Mouse (Mus musculus): ENCODE data around the gene Copa. TPM values are rescaled to one million over a fixed set of nuclear protein-coding genes. Genes with fewer than 3 reads are reported as not detected.

Copa gene
- polyA plus RNA-seq, 1 experiment from 2014 or later, result 183 TPM

- Histone ChIP-seq H3K4me1 (replicated peaks) (peaks cover 22% of the 10 kb centered on the region), H3K9me3 (no peaks in the 10 kb centered on the region), H3K27me3 (no peaks in the 10 kb centered on the region), H3K27ac (replicated peaks) (peak within 1 kb of the TSS; percentile 67; the same call in 1 of the 2 replicates), H3K4me2 (peak within 1 kb of the TSS; percentile 62), H3K4me3 (peak within 1 kb of the TSS; percentile 73), H3K9ac (peak within 1 kb of the TSS; percentile 91), H3K36me3 (peaks cover 55% of the 10 kb centered on the region)
- 1% methylated on average over 42 of the region's 42 CpGs for WGBS
- ATAC-seq (ENCODE audit: low read depth), result peak; percentile 99
These were observed 44.3 kb downstream of the Copa start, which contains the start of gene Pex19 for GRCm38 (mm10) chr1:172126376-172127347. Gene Pex19 (plus strand): TSS chr1:172126755.

- H3K36me3 ChIP-seq, result peaks cover 55% of the 10 kb centered on the region
- WGBS, result 43% methylated on average over 5 of the region's 5 CpGs
These were observed 45.2 kb downstream of the Copa start for GRCm38 (mm10) chr1:172127487-172127886.

GRCm38 (mm10) chr1:172128563-172128962 lies 46.2 kb downstream of the Copa start:
- H3K4me1 ChIP-seq (replicated peaks), result peaks cover 22% of the 10 kb centered on the region
- H3K27ac ChIP-seq (replicated peaks), result no peak overlapping the region
- no peak overlapping the region for H3K4me2 ChIP-seq
- ATAC-seq (ENCODE audit: low read depth), result no peak
- peaks cover 55% of the 10 kb centered on the region for H3K36me3 ChIP-seq
- no peaks in the 10 kb centered on the region for H3K9me3 ChIP-seq
- 90% methylated on average over 15 of the region's 15 CpGs for WGBS
- no peaks in the 10 kb centered on the region for H3K27me3 ChIP-seq
- no peak overlapping the region for H3K4me3 ChIP-seq
- 0 out of 2 replicates have a peak overlapping the region, but pooled peaks have one; percentile 8 for H3K9ac ChIP-seq

More at GRCm38 (mm10) chr1:172127487-172127886, 45.2 kb downstream of the Copa start:
- Histone ChIP-seq H3K4me3 (peak overlapping the region; percentile 73), H3K9ac (peak overlapping the region; percentile 91), H3K27me3 (no peaks in the 10 kb centered on the region), H3K4me2 (peak overlapping the region; percentile 61), H3K27ac (replicated peaks) (no peak overlapping the region), H3K9me3 (no peaks in the 10 kb centered on the region), H3K4me1 (replicated peaks) (peaks cover 22% of the 10 kb centered on the region)
- ATAC-seq (ENCODE audit: low read depth), result no peak

GRCm38 (mm10) chr1:172129108-172129507 lies 46.8 kb downstream of the Copa start:
- Histone ChIP-seq H3K4me1 (replicated peaks) (peaks cover 22% of the 10 kb centered on the region), H3K36me3 (peaks cover 56% of the 10 kb centered on the region), H3K4me3 (no peak overlapping the region), H3K9ac (no peak overlapping the region), H3K27ac (replicated peaks) (no peak overlapping the region), H3K4me2 (no peak overlapping the region), H3K27me3 (no peaks in the 10 kb centered on the region), H3K9me3 (no peaks in the 10 kb centered on the region)
- no peak for ATAC-seq (ENCODE audit: low read depth)
- 71% methylated on average over 2 of the region's 2 CpGs for WGBS

- Histone ChIP-seq H3K27ac (replicated peaks) (no peak overlapping the region), H3K9ac (no peak overlapping the region), H3K27me3 (no peaks in the 10 kb centered on the region), H3K4me3 (no peak overlapping the region), H3K4me2 (no peak overlapping the region), H3K9me3 (no peaks in the 10 kb centered on the region), H3K36me3 (peaks cover 63% of the 10 kb centered on the region), H3K4me1 (replicated peaks) (peaks cover 22% of the 10 kb centered on the region)
- 89% methylated on average over 5 of the region's 5 CpGs for WGBS
- ATAC-seq (ENCODE audit: low read depth), result no peak
These were observed 47.5 kb downstream of the Copa start for GRCm38 (mm10) chr1:172129780-172130179.

- 84% methylated on average over 7 of the region's 7 CpGs for whole genome bisulfite sequencing
These were observed 50.0 kb downstream of the Copa start for GRCm38 (mm10) chr1:172132319-172132718.

GRCm38 (mm10) chr1:172133535-172133934 lies 51.2 kb downstream of the Copa start:
- H3K36me3 ChIP-seq, result peaks cover 76% of the 10 kb centered on the region
- no peaks in the 10 kb centered on the region for H3K9me3 ChIP-seq
- H3K27me3 ChIP-seq, result no peaks in the 10 kb centered on the region
- H3K4me1 ChIP-seq (replicated peaks), result peaks cover under 1% of the 10 kb centered on the region; the same call in 1 of the 2 replicates
- no peak overlapping the region for H3K4me3 ChIP-seq
- H3K4me2 ChIP-seq, result no peak overlapping the region
- H3K27ac ChIP-seq (replicated peaks), result no peak overlapping the region
- H3K9ac ChIP-seq, result no peak overlapping the region
- WGBS, result 92% methylated on average over 7 of the region's 7 CpGs
- no peak for ATAC-seq (ENCODE audit: low read depth)

More at GRCm38 (mm10) chr1:172132319-172132718, 50.0 kb downstream of the Copa start:
- Histone ChIP-seq H3K27me3 (no peaks in the 10 kb centered on the region), H3K27ac (replicated peaks) (no peak overlapping the region), H3K9me3 (no peaks in the 10 kb centered on the region), H3K4me3 (no peak overlapping the region), H3K4me2 (no peak overlapping the region), H3K4me1 (replicated peaks) (peaks cover 12% of the 10 kb centered on the region), H3K9ac (no peak overlapping the region), H3K36me3 (peaks cover 77% of the 10 kb centered on the region)
- no peak for ATAC-seq (ENCODE audit: low read depth)

- 86% methylated on average over 4 of the region's 4 CpGs for WGBS
- Histone ChIP-seq H3K36me3 (peaks cover 71% of the 10 kb centered on the region), H3K27ac (replicated peaks) (no peak overlapping the region)
These were observed 51.7 kb downstream of the Copa start for GRCm38 (mm10) chr1:172134072-172134471.

GRCm38 (mm10) chr1:172140160-172140559 lies 57.8 kb downstream of the Copa start:
- Histone ChIP-seq H3K4me2 (no peak overlapping the region), H3K36me3 (peaks cover 10% of the 10 kb centered on the region), H3K27me3 (no peaks in the 10 kb centered on the region), H3K4me3 (no peak overlapping the region), H3K9me3 (no peaks in the 10 kb centered on the region), H3K27ac (replicated peaks) (no peak overlapping the region), H3K9ac (no peak overlapping the region), H3K4me1 (replicated peaks) (no peaks in the 10 kb centered on the region)
- no peak for ATAC-seq (ENCODE audit: low read depth)
- 86% methylated on average over 2 of the region's 2 CpGs for WGBS

More at GRCm38 (mm10) chr1:172134072-172134471, 51.7 kb downstream of the Copa start:
- Histone ChIP-seq H3K4me2 (no peak overlapping the region), H3K4me3 (no peak overlapping the region), H3K9me3 (no peaks in the 10 kb centered on the region), H3K9ac (no peak overlapping the region), H3K4me1 (replicated peaks) (no peaks in the 10 kb centered on the region), H3K27me3 (no peaks in the 10 kb centered on the region)
- ATAC-seq (ENCODE audit: low read depth), result no peak

- Histone ChIP-seq H3K9ac (no peak overlapping the region), H3K36me3 (peaks cover 5% of the 10 kb centered on the region), H3K4me1 (replicated peaks) (no peaks in the 10 kb centered on the region), H3K27ac (replicated peaks) (no peak overlapping the region), H3K4me2 (no peak overlapping the region), H3K27me3 (no peaks in the 10 kb centered on the region), H3K4me3 (no peak overlapping the region), H3K9me3 (no peaks in the 10 kb centered on the region)
- ATAC-seq (ENCODE audit: low read depth), result no peak
- WGBS, result 100% methylated on average over 1 of the region's 1 CpGs
These were observed 58.5 kb downstream of the Copa start for GRCm38 (mm10) chr1:172140825-172141224.

GRCm38 (mm10) chr1:172141529-172141928 lies 59.2 kb downstream of the Copa start:
- ATAC-seq (ENCODE audit: low read depth), result no peak
- H3K9me3 ChIP-seq, result no peaks in the 10 kb centered on the region
- H3K27ac ChIP-seq (replicated peaks), result no peak overlapping the region
- no peak overlapping the region for H3K9ac ChIP-seq
- H3K4me2 ChIP-seq, result no peak overlapping the region
- H3K36me3 ChIP-seq, result no peaks in the 10 kb centered on the region
- no peaks in the 10 kb centered on the region for H3K4me1 ChIP-seq (replicated peaks)
- H3K4me3 ChIP-seq, result no peak overlapping the region
- no peaks in the 10 kb centered on the region for H3K27me3 ChIP-seq
- WGBS, result 80% methylated on average over 3 of the region's 3 CpGs

- Histone ChIP-seq H3K36me3 (no peaks in the 10 kb centered on the region), H3K4me2 (no peak overlapping the region), H3K4me1 (replicated peaks) (peaks cover 6% of the 10 kb centered on the region), H3K4me3 (no peak overlapping the region), H3K27me3 (no peaks in the 10 kb centered on the region), H3K9me3 (no peaks in the 10 kb centered on the region), H3K27ac (replicated peaks) (no peak overlapping the region), H3K9ac (no peak overlapping the region)
- no peak for ATAC-seq (ENCODE audit: low read depth)
- WGBS, result 34% methylated on average over 1 of the region's 1 CpGs
These were observed 61.2 kb downstream of the Copa start for GRCm38 (mm10) chr1:172143570-172143969.
